Mouse (Mus musculus): ENCODE data around the gene R3hdml. TPM values are rescaled to one million over a fixed set of nuclear protein-coding genes. Genes with fewer than 3 reads are reported as not detected.

R3hdml gene
- polyA plus RNA-seq, 1 experiment from 2014 or later, result 46.4 TPM

- ATAC-seq (ENCODE audit: low FRiP score, low TSS enrichment), result peak; percentile 27; the same call in 1 of the 2 replicates
- no peaks in the 10 kb centered on the region for H3K36me3 ChIP-seq (ENCODE audit: insufficient read depth, low read length)
- peaks cover 3% of the 10 kb centered on the region; the same call in 1 of the 2 replicates for H3K27me3 ChIP-seq (ENCODE audit: insufficient read depth, low read length)
- 63% methylated on average over 7 of the region's 7 CpGs for WGBS
- H3K9me3 ChIP-seq (ENCODE audit: low read length), result no peaks in the 10 kb centered on the region
- H3K4me3 ChIP-seq (ENCODE audit: low read length), result no peak overlapping the region
- no peak overlapping the region for H3K9ac ChIP-seq (replicated peaks; ENCODE audit: low read length)
- no peak overlapping the region for H3K4me2 ChIP-seq (replicated peaks; ENCODE audit: low read depth, low read length)
- H3K4me1 ChIP-seq (ENCODE audit: insufficient read depth, low read length), result no peaks in the 10 kb centered on the region
- H3K27ac ChIP-seq (ENCODE audit: low read length), result no peak overlapping the region
Measured at GRCm38 (mm10) chr2:163491351-163491750, 767 bp upstream of the R3hdml start.

GRCm38 (mm10) chr2:163493031-163493430, 913 bp downstream of the R3hdml start:
- H3K27me3 ChIP-seq (ENCODE audit: insufficient read depth, low read length), result peaks cover 3% of the 10 kb centered on the region; the same call in 1 of the 2 replicates
- WGBS, result 43% methylated on average over 5 of the region's 5 CpGs
- no peak overlapping the region for H3K9ac ChIP-seq (replicated peaks; ENCODE audit: low read length)
- no peak overlapping the region for H3K27ac ChIP-seq (ENCODE audit: low read length)
- no peaks in the 10 kb centered on the region for H3K4me1 ChIP-seq (ENCODE audit: insufficient read depth, low read length)
- no peak overlapping the region for H3K4me2 ChIP-seq (replicated peaks; ENCODE audit: low read depth, low read length)
- no peak overlapping the region for H3K4me3 ChIP-seq (ENCODE audit: low read length)
- H3K9me3 ChIP-seq (ENCODE audit: low read length), result no peaks in the 10 kb centered on the region
- no peaks in the 10 kb centered on the region for H3K36me3 ChIP-seq (ENCODE audit: insufficient read depth, low read length)
- no peak for ATAC-seq (ENCODE audit: low FRiP score, low TSS enrichment)

DNA sequence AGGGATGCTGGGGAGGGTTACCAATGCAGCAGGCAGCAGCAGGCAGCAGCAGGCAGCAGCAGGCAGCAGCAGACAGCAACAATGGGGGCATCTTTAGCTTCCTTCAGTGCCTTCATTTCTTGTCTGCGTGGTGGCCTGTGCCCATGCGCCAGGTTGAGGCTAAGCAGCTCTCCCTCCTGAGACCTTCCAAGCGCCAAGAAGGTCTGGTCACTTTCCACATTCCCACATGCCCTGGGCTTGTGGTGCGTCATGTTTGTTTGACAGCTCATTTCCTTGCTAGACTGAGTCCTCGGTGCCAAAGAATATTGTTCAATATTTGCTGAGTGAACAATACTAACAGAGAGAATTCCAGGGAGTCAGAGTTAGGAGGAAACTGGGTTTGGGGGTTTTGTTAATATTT, 1.9 kb downstream of the R3hdml start:
- WGBS, result 56% methylated on average over 5 of the region's 5 CpGs
- no peak overlapping the region for H3K4me3 ChIP-seq (ENCODE audit: low read length)
- H3K27ac ChIP-seq (ENCODE audit: low read length), result no peak overlapping the region
- H3K27me3 ChIP-seq (ENCODE audit: insufficient read depth, low read length), result peaks cover 3% of the 10 kb centered on the region; the same call in 1 of the 2 replicates
- H3K4me2 ChIP-seq (replicated peaks; ENCODE audit: low read depth, low read length), result no peak overlapping the region
- no peaks in the 10 kb centered on the region for H3K4me1 ChIP-seq (ENCODE audit: insufficient read depth, low read length)
- H3K36me3 ChIP-seq (ENCODE audit: insufficient read depth, low read length), result no peaks in the 10 kb centered on the region
- H3K9me3 ChIP-seq (ENCODE audit: low read length), result no peaks in the 10 kb centered on the region
- ATAC-seq (ENCODE audit: low FRiP score, low TSS enrichment), result no peak
- no peak overlapping the region for H3K9ac ChIP-seq (replicated peaks; ENCODE audit: low read length)

GRCm38 (mm10) chr2:163494456-163494855, 2.3 kb downstream of the R3hdml start:
- peaks cover 3% of the 10 kb centered on the region; the same call in 1 of the 2 replicates for H3K27me3 ChIP-seq (ENCODE audit: insufficient read depth, low read length)
- H3K36me3 ChIP-seq (ENCODE audit: insufficient read depth, low read length), result no peaks in the 10 kb centered on the region
- 47% methylated on average over 6 of the region's 6 CpGs for WGBS
- H3K9me3 ChIP-seq (ENCODE audit: low read length), result no peaks in the 10 kb centered on the region
- no peak overlapping the region for H3K4me3 ChIP-seq (ENCODE audit: low read length)
- H3K4me1 ChIP-seq (ENCODE audit: insufficient read depth, low read length), result no peaks in the 10 kb centered on the region
- no peak overlapping the region for H3K4me2 ChIP-seq (replicated peaks; ENCODE audit: low read depth, low read length)
- ATAC-seq (ENCODE audit: low FRiP score, low TSS enrichment), result no peak
- H3K27ac ChIP-seq (ENCODE audit: low read length), result no peak overlapping the region
- H3K9ac ChIP-seq (replicated peaks; ENCODE audit: low read length), result no peak overlapping the region

GRCm38 (mm10) chr2:163502219-163502618, 10.1 kb downstream of the R3hdml start:
- Histone ChIP-seq H3K27ac (ENCODE audit: low read length) (no peak overlapping the region), H3K36me3 (ENCODE audit: insufficient read depth, low read length) (no peaks in the 10 kb centered on the region), H3K4me2 (replicated peaks; ENCODE audit: low read depth, low read length) (no peak overlapping the region), H3K9me3 (ENCODE audit: low read length) (no peaks in the 10 kb centered on the region), H3K27me3 (ENCODE audit: insufficient read depth, low read length) (no peaks in the 10 kb centered on the region), H3K4me1 (ENCODE audit: insufficient read depth, low read length) (no peaks in the 10 kb centered on the region), H3K4me3 (ENCODE audit: low read length) (no peak overlapping the region), H3K9ac (replicated peaks; ENCODE audit: low read length) (no peak overlapping the region)
- no peak for ATAC-seq (ENCODE audit: low FRiP score, low TSS enrichment)
- WGBS, result 61% methylated on average over 2 of the region's 2 CpGs

GRCm38 (mm10) chr2:163503191-163503590, 11.1 kb downstream of the R3hdml start:
- ATAC-seq (ENCODE audit: low FRiP score, low TSS enrichment), result no peak
- Histone ChIP-seq H3K4me3 (ENCODE audit: low read length) (no peak overlapping the region), H3K9me3 (ENCODE audit: low read length) (no peaks in the 10 kb centered on the region), H3K4me1 (ENCODE audit: insufficient read depth, low read length) (no peaks in the 10 kb centered on the region), H3K36me3 (ENCODE audit: insufficient read depth, low read length) (no peaks in the 10 kb centered on the region), H3K27ac (ENCODE audit: low read length) (no peak overlapping the region), H3K27me3 (ENCODE audit: insufficient read depth, low read length) (no peaks in the 10 kb centered on the region), H3K4me2 (replicated peaks; ENCODE audit: low read depth, low read length) (no peak overlapping the region), H3K9ac (replicated peaks; ENCODE audit: low read length) (no peak overlapping the region)
- WGBS, result 56% methylated on average over 7 of the region's 7 CpGs

GRCm38 (mm10) chr2:163506300-163507004, 14.3 kb downstream of the R3hdml start, which contains the start of gene Hnf4a:
Hnf4a (plus strand) TSS chr2:163506808.
- H3K27me3 ChIP-seq (ENCODE audit: insufficient read depth, low read length), result no peaks in the 10 kb centered on the region
- no peak within 1 kb of the TSS for H3K27ac ChIP-seq (ENCODE audit: low read length)
- WGBS, result 75% methylated on average over 10 of the region's 10 CpGs
- H3K4me1 ChIP-seq (ENCODE audit: insufficient read depth, low read length), result no peaks in the 10 kb centered on the region
- H3K4me2 ChIP-seq (replicated peaks; ENCODE audit: low read depth, low read length), result no peak within 1 kb of the TSS
- H3K9ac ChIP-seq (replicated peaks; ENCODE audit: low read length), result no peak within 1 kb of the TSS
- no peak for ATAC-seq (ENCODE audit: low FRiP score, low TSS enrichment)
- H3K9me3 ChIP-seq (ENCODE audit: low read length), result no peaks in the 10 kb centered on the region
- H3K36me3 ChIP-seq (ENCODE audit: insufficient read depth, low read length), result no peaks in the 10 kb centered on the region
- H3K4me3 ChIP-seq (ENCODE audit: low read length), result no peak within 1 kb of the TSS

- ATAC-seq (ENCODE audit: low FRiP score, low TSS enrichment), result no peak
- H3K4me2 ChIP-seq (replicated peaks; ENCODE audit: low read depth, low read length), result no peak overlapping the region
- H3K27ac ChIP-seq (ENCODE audit: low read length), result no peak overlapping the region
- H3K9ac ChIP-seq (replicated peaks; ENCODE audit: low read length), result no peak overlapping the region
- H3K36me3 ChIP-seq (ENCODE audit: insufficient read depth, low read length), result no peaks in the 10 kb centered on the region
- H3K4me1 ChIP-seq (ENCODE audit: insufficient read depth, low read length), result no peaks in the 10 kb centered on the region
- peaks cover 3% of the 10 kb centered on the region; the same call in 1 of the 2 replicates for H3K27me3 ChIP-seq (ENCODE audit: insufficient read depth, low read length)
- 83% methylated on average over 7 of the region's 7 CpGs for WGBS
- no peaks in the 10 kb centered on the region for H3K9me3 ChIP-seq (ENCODE audit: low read length)
- no peak overlapping the region for H3K4me3 ChIP-seq (ENCODE audit: low read length)
Measured at GRCm38 (mm10) chr2:163525761-163526243, 33.7 kb downstream of the R3hdml start.

- H3K4me2 ChIP-seq (replicated peaks; ENCODE audit: low read depth, low read length), result no peak overlapping the region
- WGBS, result 84% methylated on average over 2 of the region's 2 CpGs
- H3K9ac ChIP-seq (replicated peaks; ENCODE audit: low read length), result no peak overlapping the region
- H3K9me3 ChIP-seq (ENCODE audit: low read length), result no peaks in the 10 kb centered on the region
- no peaks in the 10 kb centered on the region for H3K4me1 ChIP-seq (ENCODE audit: insufficient read depth, low read length)
- no peaks in the 10 kb centered on the region for H3K36me3 ChIP-seq (ENCODE audit: insufficient read depth, low read length)
- no peak overlapping the region for H3K4me3 ChIP-seq (ENCODE audit: low read length)
- H3K27ac ChIP-seq (ENCODE audit: low read length), result no peak overlapping the region
- no peak for ATAC-seq (ENCODE audit: low FRiP score, low TSS enrichment)
- H3K27me3 ChIP-seq (ENCODE audit: insufficient read depth, low read length), result peaks cover 3% of the 10 kb centered on the region; the same call in 1 of the 2 replicates
Measured at GRCm38 (mm10) chr2:163527497-163527896, 35.4 kb downstream of the R3hdml start.

DNA sequence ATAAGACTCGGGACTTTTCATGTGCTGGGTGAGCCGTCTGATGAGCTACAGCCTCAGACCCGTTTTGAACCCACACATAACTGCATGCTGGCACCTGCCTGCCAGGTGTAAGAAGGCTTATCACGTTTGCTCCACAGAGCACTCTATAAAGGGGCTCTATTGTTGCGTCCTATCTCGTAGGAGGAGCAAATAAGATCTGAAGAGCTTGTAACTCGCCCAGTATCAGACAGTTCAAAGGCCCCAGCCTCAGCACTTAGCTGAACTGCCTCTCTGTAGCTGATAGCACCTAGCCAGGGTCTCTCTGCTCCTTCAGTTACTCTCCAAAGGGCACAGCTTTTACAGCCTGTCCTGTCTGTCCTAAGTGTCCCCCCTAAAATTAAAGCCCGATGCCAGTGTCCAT, 38.3 kb downstream of the R3hdml start:
- Histone ChIP-seq H3K4me3 (ENCODE audit: low read length) (no peak overlapping the region), H3K27ac (ENCODE audit: low read length) (no peak overlapping the region), H3K27me3 (ENCODE audit: insufficient read depth, low read length) (peaks cover 3% of the 10 kb centered on the region; the same call in 1 of the 2 replicates), H3K36me3 (ENCODE audit: insufficient read depth, low read length) (no peaks in the 10 kb centered on the region), H3K9me3 (ENCODE audit: low read length) (no peaks in the 10 kb centered on the region), H3K4me1 (ENCODE audit: insufficient read depth, low read length) (no peaks in the 10 kb centered on the region), H3K4me2 (replicated peaks; ENCODE audit: low read depth, low read length) (no peak overlapping the region), H3K9ac (replicated peaks; ENCODE audit: low read length) (no peak overlapping the region)
- no peak for ATAC-seq (ENCODE audit: low FRiP score, low TSS enrichment)
- WGBS, result 34% methylated on average over 8 of the region's 8 CpGs

Data from kidney, embryonic 16.5 days (tissue).